Mouse (Mus musculus) E14TG2a.4 (cell line): Measurements from ENCODE around the gene Mgp.
"Not testable (repeated sequence)": the region's sequence is repeated elsewhere in the genome, so short reads cannot be mapped to it uniquely, and the experiment has no call there.

Experiments used
- CTCF ChIP-seq: conservative IDR thresholded peaks from 2 replicates; pipeline ENCODE4 v1.5.1; 2014; ENCODE audit warnings: low read length
- POU5F1 ChIP-seq: IDR thresholded peaks from 2 replicates; pipeline ENCODE4 v1.6.1; 2014; ENCODE audit warnings: low read length, borderline replicate concordance

DNA sequence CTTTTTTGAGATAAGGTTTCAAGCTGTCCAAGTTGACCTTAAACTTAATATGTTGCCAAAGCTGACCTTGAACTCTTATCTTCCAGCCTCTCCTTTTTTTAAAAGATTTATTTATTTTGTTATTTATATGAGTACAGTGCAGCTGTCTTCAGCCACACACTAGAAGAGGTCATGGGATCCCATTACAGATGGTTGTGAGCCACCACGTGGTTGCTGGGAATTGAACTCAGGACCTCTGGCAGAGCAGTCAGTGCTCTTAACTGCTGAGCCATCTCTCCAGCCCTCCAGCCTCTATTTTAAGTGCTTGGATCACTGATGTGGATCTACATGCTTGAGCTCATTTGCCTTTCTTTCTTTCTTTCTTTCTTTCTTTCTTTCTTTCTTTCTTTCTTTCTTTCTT is 9.1 kb upstream of the Mgp start:
- not testable (repeated sequence) for TF ChIP-seq CTCF, POU5F1
